Mouse (Mus musculus): ENCODE data around the gene Myo18b.

Myo18b gene

DNA sequence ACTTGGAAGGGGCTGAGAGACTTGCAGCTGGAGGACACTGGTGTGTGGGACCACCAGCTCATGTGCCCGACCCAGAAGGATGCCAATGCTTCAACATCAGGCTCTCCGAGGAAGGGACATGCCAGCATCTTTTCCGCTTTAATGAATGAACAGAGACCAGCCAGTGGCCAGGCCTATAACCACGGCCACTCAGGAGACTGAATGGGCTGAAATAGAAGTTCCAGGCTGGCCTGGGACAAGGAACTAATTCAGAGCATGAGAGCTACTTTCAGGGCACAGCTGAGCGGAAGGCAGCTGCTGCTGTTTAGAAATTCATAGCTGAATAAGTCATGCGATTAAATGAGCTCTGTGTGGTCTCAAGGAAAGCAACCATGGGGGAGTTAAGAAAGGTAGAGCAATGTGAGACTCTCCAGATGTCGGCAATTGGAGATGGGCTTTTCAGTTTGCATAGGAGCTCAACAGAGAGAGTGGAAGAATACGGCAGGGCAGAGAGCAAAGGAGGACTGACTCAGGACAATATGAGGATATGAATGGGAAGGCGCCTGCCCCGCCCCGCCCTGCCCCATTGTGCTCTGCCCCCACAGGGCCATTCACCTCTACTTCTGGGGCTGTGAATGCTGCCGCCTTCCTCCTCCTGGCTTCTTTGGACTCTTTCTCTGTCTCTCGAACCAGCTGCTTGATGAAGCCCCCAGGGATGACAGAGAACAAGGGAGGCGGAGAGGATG lies 18.6 kb downstream of the Myo18b start:
- peak; percentile 38 to 40 for DNase-seq (ENCODE audit: low spot score in 2 of 2)

DNA sequence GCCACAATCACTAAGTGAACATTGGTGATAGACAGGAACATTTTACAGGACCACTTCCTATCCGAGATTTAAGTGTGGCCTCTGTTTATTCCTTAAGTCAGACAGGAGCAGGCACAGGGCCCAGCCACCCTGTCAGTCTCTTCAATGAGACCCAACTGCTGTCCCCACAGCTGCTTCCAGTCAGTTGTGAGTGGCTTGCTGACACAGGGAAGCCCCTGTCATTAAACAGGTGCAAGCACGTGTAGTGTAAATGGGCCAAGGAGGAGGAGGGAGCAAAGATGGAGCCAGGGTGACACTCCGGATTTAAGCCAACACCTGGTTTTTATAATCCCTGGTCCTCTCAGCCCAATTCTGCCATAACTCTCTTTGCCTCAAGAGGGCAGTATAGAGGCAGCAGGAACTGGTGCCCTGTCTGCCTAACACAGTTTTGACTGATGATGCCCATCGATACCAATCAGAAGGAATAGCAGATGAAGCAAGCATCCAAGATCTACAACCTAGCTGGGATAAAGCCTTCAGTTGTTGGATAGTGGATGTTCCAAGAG lies 19.2 kb downstream of the Myo18b start:
- DNase-seq (ENCODE audit: low spot score in 2 of 2), result no peak

DNA sequence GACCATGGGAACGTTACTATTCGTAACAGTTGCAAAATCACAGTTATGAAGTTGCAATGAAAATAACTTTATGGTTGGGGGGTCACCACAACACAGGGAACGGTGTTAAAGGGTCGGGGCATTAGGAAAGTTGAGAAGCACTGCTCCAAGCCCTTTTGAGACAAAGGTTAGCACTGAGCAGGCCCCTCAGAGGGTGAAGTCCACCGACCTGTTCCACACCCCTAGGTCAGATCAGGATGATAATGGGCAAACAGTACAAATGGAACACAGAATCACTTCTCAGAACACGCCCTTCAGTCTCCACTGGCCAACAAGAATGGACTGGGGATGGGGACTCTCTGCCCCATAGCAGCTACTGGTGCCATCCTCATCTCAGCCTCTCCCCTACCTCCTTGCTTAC lies 23.2 kb downstream of the Myo18b start:
- DNase-seq (ENCODE audit: low spot score in 2 of 2), result no peak

DNA sequence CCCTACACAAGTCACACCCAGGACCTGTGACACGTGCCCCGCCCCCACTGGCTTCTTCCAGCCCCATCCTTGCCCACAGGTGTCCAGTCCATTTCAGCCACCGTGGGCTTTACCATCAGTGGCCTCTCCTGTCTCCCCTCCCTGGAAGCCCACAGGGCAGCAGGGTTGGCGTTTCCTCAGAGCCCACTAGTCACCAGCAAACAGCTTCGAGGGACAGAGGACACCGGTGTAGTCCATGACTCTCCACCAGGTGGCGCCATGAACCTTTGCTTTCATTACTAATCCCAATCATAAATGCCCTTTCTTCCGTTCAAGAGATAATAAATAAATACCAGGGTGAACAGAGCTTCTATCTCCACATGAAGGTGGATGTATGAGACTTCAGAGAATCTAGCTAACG lies 25.4 kb downstream of the Myo18b start:
- peak; percentile 35 to 78 for DNase-seq (ENCODE audit: low spot score in 2 of 2)

DNA sequence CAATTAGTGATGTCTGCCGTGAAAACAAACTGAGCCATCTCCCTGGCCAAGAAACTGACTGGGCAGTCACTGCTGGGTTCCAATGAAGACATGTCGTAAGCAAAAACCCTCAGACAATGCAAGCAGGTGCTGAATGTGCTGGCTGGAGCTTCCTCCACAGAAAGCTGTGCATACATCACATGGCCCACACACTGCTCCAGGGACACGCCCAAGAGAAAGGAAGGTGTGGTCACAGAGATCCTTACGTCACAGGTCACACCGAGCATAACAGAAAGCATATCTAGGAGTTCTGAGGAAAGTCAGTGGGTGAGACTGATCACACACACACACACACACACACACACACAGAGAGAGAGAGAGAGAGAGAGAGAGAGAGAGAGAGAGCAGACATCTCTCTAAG lies 27.5 kb downstream of the Myo18b start:
- DNase-seq (ENCODE audit: low spot score in 2 of 2), result no peak

DNA sequence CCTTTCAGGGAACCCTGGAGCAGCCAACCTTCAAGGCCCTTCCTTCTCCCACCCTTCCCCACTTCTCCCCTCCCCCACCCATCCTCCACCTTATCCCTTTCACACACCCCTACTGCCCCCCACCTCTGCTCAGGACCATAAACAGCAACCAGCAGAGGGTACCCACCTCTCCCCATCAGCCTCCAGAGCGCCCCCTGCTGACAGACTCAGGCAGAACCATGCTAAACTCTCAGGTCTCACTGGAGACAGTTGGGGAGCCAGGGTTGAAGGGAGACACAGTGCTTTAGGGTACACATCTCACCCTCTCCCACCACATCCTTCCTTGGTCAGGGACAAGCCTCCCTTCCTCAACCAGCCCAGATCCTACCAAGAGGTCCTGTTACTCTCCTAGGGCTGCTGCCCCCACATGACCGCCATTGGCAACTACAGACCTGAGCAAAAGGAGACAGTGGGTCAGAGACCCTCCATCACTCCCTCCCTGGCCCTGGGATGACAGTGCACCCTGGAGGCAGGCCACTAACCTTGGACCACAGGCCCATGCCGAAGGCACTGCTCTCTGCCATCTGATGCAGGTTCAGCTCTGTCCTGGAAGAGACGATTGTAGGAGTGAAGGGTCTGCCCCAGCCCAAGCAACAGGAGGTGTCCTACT lies 31.3 kb downstream of the Myo18b start:
- no peak for DNase-seq (ENCODE audit: low spot score in 2 of 2)

DNA sequence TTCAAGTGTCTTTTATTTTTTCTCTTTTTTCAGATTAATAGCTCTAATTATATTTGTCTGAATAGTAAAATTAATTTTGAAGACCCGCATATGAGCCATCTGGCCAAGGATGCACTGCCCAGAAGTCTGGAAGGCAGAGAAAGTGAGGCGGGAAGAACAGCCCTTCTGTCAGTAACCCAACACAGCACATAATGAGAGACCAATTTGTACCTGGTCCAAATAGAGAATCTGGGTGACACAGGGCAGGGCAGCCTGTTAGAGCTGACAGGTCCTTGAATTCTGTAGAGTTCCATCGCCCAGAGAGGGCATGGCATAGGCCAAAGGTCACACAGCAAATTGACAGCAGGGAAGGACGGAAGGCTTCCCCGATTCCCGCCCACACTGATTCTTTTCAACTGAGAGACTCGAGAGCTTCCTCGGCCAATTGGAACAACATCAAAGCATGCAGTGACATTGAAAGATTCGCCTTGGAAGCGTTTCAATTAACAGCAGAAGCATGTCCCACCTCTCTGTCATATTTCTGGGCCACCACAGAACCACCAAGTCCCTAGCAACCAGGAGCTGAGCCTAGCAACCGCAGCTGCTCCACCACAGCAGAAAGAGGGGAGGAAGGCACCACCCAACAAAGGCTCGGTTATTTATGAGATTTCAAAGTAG lies 36.7 kb downstream of the Myo18b start:
- peak in 1 of 2 experiments; percentile 63 for DNase-seq (ENCODE audit: low spot score in 2 of 2)

DNA sequence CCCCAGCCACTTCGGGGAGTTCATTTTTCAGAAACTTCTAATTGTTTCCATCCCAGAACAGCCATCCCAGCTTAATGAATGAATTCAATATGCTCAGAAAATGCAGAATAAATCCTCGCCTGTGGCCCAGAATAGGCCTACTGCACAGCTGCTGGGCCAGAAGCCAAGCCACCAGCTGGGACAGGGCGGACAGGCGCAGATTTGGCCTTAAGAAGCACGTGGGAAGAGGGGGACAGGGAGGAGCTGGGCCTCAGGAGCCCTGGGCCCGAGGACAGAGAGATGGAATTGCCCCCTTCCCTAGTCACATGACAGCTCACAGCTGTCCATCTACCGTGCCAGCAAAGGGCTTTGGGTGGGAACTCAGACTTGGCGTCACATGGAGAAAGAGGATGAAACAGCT lies 43.0 kb downstream of the Myo18b start:
- DNase-seq (ENCODE audit: low spot score in 2 of 2), result peak; percentile 69 to 74

DNA sequence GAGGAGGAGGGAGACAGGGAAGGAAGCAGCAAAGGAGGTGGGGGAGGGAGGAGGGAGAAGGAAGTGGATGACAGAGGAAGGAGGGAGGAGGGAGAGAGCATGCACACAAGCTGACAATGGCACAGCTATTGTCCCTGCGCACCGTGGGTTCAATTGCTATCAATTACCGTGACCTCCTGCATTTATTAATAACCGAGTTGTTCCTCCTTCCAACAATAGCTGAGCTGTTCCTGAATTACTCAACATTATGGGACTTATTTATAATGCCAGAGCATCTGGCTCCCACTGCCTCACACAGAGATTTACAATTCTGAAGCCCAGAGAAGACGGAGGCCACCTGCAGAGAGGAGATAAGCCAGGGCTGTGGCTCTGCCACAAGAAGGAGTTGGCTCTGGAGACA lies 44.8 kb downstream of the Myo18b start:
- no peak for DNase-seq (ENCODE audit: low spot score in 2 of 2)

DNA sequence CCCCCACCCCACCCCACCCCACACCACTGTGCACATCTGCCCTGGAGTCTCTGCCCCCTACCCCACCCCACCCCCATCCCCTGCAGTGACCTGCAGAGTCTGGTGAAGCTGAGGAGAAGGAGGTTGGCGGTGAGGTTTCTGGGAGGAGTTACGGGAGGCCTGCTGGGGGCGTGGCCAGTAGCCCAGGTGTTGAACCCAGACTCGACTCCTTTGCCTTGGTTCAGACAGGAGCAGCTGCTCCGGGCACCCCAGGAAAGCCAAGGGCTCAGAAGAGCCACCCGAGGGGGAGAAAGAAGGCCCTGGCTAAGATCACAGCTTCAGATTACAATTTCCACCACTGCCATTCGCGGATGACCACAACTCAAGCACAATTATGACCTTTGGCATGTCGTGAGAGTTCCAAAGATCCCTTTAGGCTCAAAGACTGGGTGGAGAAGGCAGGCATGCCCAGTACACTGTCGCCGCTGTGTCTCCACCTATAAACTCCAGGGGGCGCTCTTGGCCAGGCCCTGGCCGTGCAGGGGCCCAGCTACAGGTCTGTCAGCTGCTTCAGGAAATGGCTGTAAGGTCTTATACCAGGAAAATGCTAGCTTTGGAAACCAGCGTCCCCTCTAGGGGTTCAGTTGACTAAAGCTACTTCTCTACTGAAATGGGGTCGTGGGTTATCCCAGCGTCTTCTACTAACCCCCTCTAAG lies 47.4 kb downstream of the Myo18b start:
- peak; percentile 36 to 66 for DNase-seq (ENCODE audit: low spot score in 2 of 2)

DNA sequence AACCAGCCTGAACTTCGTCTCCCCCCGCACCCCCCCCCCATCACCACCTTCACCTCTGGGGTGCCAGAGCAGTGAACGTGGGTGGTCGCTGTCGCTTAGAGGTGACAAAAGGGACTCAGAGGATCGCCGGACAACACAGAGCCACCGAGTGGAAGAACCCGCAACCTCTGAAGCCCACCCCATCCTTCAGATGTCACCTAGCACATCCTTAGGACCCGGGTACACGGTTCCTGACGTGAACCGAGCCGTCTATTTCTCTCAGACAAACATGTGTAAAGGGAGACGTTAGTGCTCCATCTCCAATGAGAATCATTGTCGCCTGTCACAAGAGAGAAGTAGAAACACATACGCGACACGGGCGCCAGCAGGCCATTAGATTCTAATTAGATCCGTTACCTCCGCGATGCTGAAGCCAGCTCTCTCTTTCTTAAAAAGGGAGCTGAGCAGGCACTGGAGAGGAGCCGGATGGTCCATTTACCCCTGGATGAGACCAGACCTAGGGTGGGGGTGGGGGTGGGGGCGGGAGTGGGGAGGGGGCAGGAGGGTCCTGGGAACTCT lies 48.1 kb downstream of the Myo18b start:
- DNase-seq (ENCODE audit: low spot score in 2 of 2), result no peak

DNA sequence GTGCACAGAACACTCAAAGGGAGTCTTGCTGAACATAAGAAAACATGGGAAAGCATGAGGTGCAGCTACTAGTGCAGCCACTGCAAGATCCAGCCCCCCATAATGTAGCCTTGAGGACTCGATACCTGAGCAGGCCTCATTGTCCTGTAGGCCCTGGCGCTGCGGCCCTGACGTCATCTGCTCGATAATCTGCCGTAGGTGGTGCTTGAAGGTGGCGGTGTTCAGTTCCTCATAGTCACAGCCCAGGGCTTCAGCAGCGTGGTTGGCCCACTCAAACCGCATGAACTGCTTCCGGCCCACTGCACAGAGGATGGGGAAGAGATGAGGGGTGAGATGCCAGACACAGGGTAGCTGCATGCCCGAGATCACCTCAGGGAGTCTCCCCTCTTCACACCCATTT lies 50.0 kb downstream of the Myo18b start:
- DNase-seq (ENCODE audit: low spot score in 2 of 2), result no peak

DNA sequence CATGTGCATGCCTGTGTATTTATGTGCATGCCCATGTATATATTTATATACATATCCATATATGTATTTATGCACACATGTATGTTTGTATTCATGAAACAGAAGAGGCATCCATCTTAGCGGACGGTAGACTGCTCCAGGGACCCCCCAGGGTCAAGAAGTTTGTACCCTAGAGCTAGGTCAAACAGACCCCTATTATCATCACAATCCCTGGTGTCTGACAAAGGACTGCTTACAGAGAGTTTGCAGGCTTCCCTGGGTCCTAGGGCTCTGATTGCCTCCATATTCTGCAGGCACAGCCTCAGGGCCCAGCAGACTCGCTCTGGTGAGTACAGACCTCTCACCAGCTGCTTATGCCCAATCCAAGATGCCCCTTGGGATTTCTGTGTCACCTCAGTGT lies 51.7 kb downstream of the Myo18b start:
- DNase-seq (ENCODE audit: low spot score in 2 of 2), result no peak

DNA sequence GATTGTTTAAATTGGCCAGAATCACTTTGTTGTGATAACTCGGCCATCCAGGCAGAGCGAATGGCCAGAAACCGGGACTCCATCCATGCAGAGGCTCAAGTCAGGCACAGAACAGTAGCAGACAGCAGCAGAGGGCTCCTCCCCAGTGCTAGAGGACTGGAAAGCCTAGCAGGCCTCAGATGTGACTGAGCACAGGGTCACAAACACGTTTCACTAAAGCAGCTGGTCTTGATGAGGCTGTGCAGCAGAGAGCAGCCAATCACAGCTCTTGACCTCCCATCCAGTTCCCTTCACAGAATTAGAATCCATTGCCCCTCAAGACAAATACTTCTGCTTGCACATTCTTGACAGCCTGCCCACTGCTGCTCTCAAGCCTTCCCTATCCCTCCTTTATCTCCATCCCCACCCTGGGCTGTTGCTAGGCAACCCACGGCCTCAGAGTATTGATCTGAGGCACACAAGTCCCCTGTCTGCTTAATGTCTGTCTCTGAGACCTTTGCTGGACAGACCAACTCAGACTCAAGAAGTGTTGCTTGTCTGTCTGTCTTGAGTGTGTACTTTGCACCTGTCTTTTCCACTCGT lies 52.4 kb downstream of the Myo18b start:
- DNase-seq (ENCODE audit: low spot score in 2 of 2), result no peak

DNA sequence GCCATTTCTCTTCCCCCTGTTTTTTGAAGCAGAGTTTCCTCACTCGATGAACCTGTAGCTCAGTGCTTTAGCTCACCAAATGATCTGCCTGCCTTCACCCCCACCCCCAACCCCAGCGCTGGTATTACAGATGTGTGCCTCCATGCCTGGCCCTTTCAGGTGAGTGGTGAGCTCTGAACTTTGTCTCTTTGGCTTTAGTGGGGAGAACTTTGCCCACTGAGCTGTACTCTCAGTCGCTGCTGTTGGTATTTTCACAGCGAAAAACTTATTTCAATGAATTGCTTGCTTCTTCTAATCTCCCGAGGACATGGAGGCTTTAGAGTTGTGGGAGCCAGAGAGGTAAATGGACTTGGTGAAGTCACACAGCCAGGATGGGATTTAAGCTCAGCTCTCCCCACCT lies 53.5 kb downstream of the Myo18b start:
- DNase-seq (ENCODE audit: low spot score in 2 of 2), result no peak

DNA sequence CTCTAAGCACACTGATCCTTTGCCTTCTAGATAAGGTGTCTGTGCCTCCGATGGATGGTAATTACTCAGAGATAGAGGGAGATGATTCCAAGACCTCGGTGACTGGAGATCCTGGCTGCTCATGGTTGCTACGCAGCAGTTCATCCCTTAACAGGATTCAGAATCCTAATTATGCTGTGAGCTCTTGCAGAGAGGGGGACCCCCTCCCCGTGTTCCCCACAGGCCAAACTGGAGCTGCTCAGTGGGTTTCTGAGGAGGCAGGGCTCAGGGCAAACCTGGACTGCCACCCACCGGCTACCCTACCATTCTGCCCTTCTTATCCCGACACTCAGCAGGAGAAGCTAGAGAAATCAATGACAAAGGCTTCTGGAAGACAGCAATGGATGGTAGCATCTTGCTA lies 54.3 kb downstream of the Myo18b start:
- DNase-seq (ENCODE audit: low spot score in 2 of 2), result no peak

DNA sequence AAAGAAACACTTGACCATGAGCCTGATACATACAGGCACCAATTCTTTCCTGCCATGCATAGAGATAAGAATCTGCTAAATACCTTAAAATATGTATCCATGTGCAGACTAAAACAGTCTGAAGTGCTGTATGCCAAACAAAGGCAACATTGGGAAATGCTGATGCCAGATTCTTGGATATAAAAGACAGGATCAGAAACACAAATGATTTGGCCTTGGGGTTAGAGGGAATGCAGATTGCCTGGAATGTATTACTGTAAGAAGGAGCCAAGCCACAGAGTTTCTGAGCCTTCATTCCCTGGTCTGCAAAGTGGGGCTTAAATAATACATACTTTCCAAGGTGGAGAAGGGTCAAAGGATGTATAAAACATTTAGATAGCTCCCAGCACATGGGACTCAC lies 61.3 kb downstream of the Myo18b start:
- DNase-seq (ENCODE audit: low spot score in 2 of 2), result no peak

DNA sequence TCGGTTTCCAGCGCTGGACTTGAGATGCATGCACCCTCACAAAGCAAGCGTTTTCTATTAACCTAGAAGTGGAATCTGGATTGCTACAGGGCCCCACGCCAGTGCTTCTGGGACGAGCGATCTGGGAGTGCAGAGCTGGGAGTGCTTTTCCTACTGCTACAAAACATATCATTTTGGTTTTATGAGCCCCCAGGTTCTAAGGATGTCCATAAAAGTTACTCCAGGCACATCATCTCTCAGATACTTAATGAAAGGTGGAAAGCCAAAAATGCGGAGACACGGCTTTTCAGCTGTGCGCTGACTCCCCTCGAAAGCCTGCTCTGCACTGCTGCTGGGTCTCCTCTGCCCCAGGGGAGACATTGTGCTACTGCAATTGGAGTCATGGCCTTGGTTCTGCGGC lies 62.3 kb downstream of the Myo18b start:
- no peak for DNase-seq (ENCODE audit: low spot score in 2 of 2)

DNA sequence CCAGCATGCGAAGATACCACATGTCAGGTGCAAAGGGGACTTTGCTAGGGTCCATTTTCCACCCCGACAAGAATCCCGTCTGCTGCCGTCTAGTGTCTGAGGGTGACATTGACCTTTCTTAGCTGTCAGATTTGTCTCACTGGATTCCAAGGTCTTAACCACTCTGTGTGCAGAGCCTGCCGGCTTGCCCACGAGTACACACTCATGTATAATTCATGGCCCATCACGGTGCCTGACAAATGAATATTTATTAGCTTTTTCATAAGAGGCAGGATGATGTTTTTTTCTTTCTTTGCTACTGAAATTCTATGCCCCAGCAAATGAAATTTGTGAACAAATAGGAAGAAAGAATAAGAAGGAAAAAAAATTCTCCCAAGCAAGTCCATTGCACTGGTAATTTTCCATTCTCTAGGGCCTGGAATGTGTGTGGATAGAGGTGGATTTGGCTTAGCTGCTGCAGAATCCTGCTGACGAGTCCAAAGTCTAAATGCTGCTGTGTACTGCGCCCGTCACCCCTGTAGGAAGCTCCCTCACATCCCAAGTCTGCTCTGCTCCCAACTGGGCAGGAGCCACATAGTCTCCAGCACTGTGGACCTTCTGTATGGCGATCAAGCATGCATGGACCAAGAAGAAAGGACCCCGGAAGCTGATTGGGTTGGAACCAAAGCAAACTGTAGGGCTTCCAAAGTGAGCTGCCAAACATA lies 70.9 kb downstream of the Myo18b start:
- no peak for DNase-seq (ENCODE audit: low spot score in 2 of 2)

DNA sequence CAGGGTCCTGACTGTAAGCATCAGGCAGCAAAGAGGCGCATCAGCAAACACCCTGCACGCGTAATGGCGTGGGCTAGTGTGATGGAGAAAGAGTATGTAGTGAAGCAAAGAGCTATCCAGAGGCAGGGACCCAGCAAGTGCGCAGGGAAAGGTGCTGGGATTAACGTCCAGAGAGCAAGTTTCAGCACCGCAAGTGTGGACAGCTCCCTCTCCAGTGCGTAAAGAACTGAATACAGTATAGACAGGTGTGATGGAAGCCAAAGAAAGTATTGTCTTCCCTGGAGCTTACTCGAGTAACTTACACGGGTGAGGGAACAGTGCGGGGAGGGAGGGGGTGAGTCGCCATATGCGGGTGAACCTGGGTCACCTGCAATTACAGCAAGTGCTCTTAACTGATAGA lies 71.8 kb downstream of the Myo18b start:
- no peak for DNase-seq (ENCODE audit: low spot score in 2 of 2)

DNA sequence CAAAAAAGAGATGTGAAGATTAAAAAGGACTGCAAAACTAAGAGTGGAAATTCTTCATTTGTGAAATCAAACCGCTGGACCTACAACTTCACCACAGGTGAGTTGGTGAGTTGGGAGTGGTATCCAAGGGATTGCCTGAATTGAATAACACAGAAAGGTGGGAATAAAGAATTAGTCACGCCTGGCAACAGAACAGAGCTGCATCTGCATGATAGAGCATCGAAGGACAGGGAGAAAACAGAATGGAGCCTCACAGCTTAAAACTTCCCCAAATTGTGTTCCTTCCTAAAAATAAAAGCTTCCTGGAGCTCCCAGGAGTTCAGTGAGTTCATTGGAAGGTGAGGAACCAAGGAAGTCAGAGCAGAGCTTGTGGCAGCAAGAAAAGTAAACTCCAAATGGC lies 73.7 kb downstream of the Myo18b start:
- no peak for DNase-seq (ENCODE audit: low spot score in 2 of 2)

All from frontal cortex, postnatal 10 days (tissue).